Mouse (Mus musculus): ENCODE data around the gene Sec61a2. TPM values are rescaled to one million over a fixed set of nuclear protein-coding genes. Genes with fewer than 3 reads are reported as not detected.

Sec61a2 gene
- total and polyA plus RNA-seq, 3 experiments = 20.8 to 53.5 (median 44.6) TPM

- TF ChIP-seq GABPA (IDR thresholded peaks at IDR 0.05; ENCODE audit: insufficient replicate concordance, low read depth, low read length) (no peak), MAZ (IDR thresholded peaks at IDR 0.05; ENCODE audit: low read depth, low read length) (no peak), PAX5 (IDR thresholded peaks at IDR 0.05; ENCODE audit: low read length) (no peak), MYC (IDR thresholded peaks at IDR 0.05; ENCODE audit: low read depth, low read length) (no peak), CHD1 (IDR thresholded peaks at IDR 0.05; ENCODE audit: low read depth, low read length) (no peak), CHD2 (IDR thresholded peaks at IDR 0.05; ENCODE audit: low read length) (no peak), ZC3H11A (IDR thresholded peaks at IDR 0.05; ENCODE audit: low read depth, low read length) (no peak), POLR2AphosphoS2 (IDR thresholded peaks at IDR 0.05; ENCODE audit: low read depth, low read length) (no peak), MAFK (IDR thresholded peaks at IDR 0.05; ENCODE audit: insufficient replicate concordance, low read length) (no peak), RCOR1 (conservative IDR thresholded peaks at IDR 0.05; ENCODE audit: low read depth, low read length) (no peak), MXI1 (IDR thresholded peaks at IDR 0.05; ENCODE audit: low read depth, low read length) (no peak), IRF4 (IDR thresholded peaks at IDR 0.05; ENCODE audit: low read depth, low read length) (no peak), USF1 (IDR thresholded peaks at IDR 0.05; ENCODE audit: low read depth, low read length) (no peak), JUN (IDR thresholded peaks at IDR 0.05; ENCODE audit: insufficient read depth, low read depth, low read length) (no peak), UBTF (IDR thresholded peaks at IDR 0.05; ENCODE audit: low read depth, low read length) (no peak), ELF1 (IDR thresholded peaks at IDR 0.05; ENCODE audit: low read depth, low read length) (no peak), MAX (IDR thresholded peaks at IDR 0.05; ENCODE audit: low read length) (no peak)
- Histone ChIP-seq H3K9ac (ENCODE audit: insufficient read depth, low read depth) (no peak overlapping the region), H3K27ac (ENCODE audit: insufficient read depth, low read depth) (no peak overlapping the region), H3K79me2 (replicated peaks; ENCODE audit: control insufficient read depth, extremely low read depth, insufficient read depth, poor library complexity, severe bottlenecking) (no peaks in the 10 kb centered on the region), H3K9me3 (replicated peaks; ENCODE audit: low read length) (no peaks in the 10 kb centered on the region), H3K4me3 (replicated peaks in 1 of 3; ENCODE audit: low read depth in 2 of 3, low read length in 2 of 3, poor library complexity in 1 of 3) (no peak overlapping the region), H3K36me3 (replicated peaks in 1 of 2; ENCODE audit: control insufficient read depth in 1 of 2, insufficient read depth in 1 of 2, low read length in 1 of 2) (no peaks in the 10 kb centered on the region), H3K27me3 (replicated peaks) (no peaks in the 10 kb centered on the region), H3K4me2 (ENCODE audit: insufficient read depth, low read depth, poor library complexity, severe bottlenecking) (no peak overlapping the region), H3K4me1 (ENCODE audit: control insufficient read depth in 1 of 2, insufficient read depth in 2 of 2) (no peaks in the 10 kb centered on the region)
- in situ Hi-C loops (cut with MboI; ENCODE audit: low pct_ligation_motif_present, low pct_unique_long_range_greater_than_20kb, low sequenced_read_pairs) (no loop called here), dilution Hi-C loops (cut with MboI; ENCODE audit: extremely low pct_ligation_motif_present, extremely low pct_unique_long_range_greater_than_20kb, low sequenced_read_pairs) (no loop called here)
- no peak for DNase-seq (ENCODE audit: extremely low read depth)
Observed at GRCm38 (mm10) chr2:5939911-5940310, 44.7 kb upstream of the Sec61a2 start.

- Histone ChIP-seq H3K4me3 (replicated peaks in 1 of 3; ENCODE audit: low read depth in 2 of 3, low read length in 2 of 3, poor library complexity in 1 of 3) (no peak overlapping the region), H3K79me2 (replicated peaks; ENCODE audit: control insufficient read depth, extremely low read depth, insufficient read depth, poor library complexity, severe bottlenecking) (no peaks in the 10 kb centered on the region), H3K4me1 (ENCODE audit: control insufficient read depth in 1 of 2, insufficient read depth in 2 of 2) (no peaks in the 10 kb centered on the region), H3K4me2 (ENCODE audit: insufficient read depth, low read depth, poor library complexity, severe bottlenecking) (no peak overlapping the region), H3K27me3 (replicated peaks) (no peaks in the 10 kb centered on the region), H3K27ac (ENCODE audit: insufficient read depth, low read depth) (no peak overlapping the region), H3K36me3 (replicated peaks in 1 of 2; ENCODE audit: control insufficient read depth in 1 of 2, insufficient read depth in 1 of 2, low read length in 1 of 2) (no peaks in the 10 kb centered on the region), H3K9me3 (replicated peaks; ENCODE audit: low read length) (no peaks in the 10 kb centered on the region), H3K9ac (ENCODE audit: insufficient read depth, low read depth) (no peak overlapping the region)
- dilution Hi-C loops (cut with MboI; ENCODE audit: extremely low pct_ligation_motif_present, extremely low pct_unique_long_range_greater_than_20kb, low sequenced_read_pairs) (no loop called here), in situ Hi-C loops (cut with MboI; ENCODE audit: low pct_ligation_motif_present, low pct_unique_long_range_greater_than_20kb, low sequenced_read_pairs) (no loop called here)
- no peak for DNase-seq (ENCODE audit: extremely low read depth)
- TF ChIP-seq UBTF (IDR thresholded peaks at IDR 0.05; ENCODE audit: low read depth, low read length) = no peak
- no peak for TF ChIP-seq TBP (conservative IDR thresholded peaks at IDR 0.05; ENCODE audit: low read depth, low read length)
- no peak for TF ChIP-seq MYC (IDR thresholded peaks at IDR 0.05; ENCODE audit: low read depth, low read length)
- no peak for TF ChIP-seq ELF1 (IDR thresholded peaks at IDR 0.05; ENCODE audit: low read depth, low read length)
- TF ChIP-seq GABPA (IDR thresholded peaks at IDR 0.05; ENCODE audit: insufficient replicate concordance, low read depth, low read length) = no peak
- TF ChIP-seq ZMIZ1 (IDR thresholded peaks at IDR 0.05; ENCODE audit: low read depth, low read length) = no peak
- no peak for TF ChIP-seq HCFC1 (IDR thresholded peaks at IDR 0.05; ENCODE audit: low read depth, low read length)
- no peak for TF ChIP-seq CHD1 (IDR thresholded peaks at IDR 0.05; ENCODE audit: low read depth, low read length)
- no peak for TF ChIP-seq POLR2A (IDR thresholded peaks at IDR 0.05; ENCODE audit: low read depth, low read length)
- no peak for TF ChIP-seq CHD2 (IDR thresholded peaks at IDR 0.05; ENCODE audit: low read length)
- TF ChIP-seq MAX (IDR thresholded peaks at IDR 0.05; ENCODE audit: low read length) = no peak
- TF ChIP-seq NELFE (IDR thresholded peaks at IDR 0.05; ENCODE audit: low read depth, low read length) = no peak
- no peak for TF ChIP-seq NRF1 (IDR thresholded peaks at IDR 0.05; ENCODE audit: low read depth, low read length)
- no peak for TF ChIP-seq RCOR1 (conservative IDR thresholded peaks at IDR 0.05; ENCODE audit: low read depth, low read length)
- no peak for TF ChIP-seq EP300 (IDR thresholded peaks at IDR 0.05; ENCODE audit: low read length)
- TF ChIP-seq SIN3A (IDR thresholded peaks at IDR 0.05; ENCODE audit: low read length) = no peak
- no peak for TF ChIP-seq JUN (IDR thresholded peaks at IDR 0.05; ENCODE audit: insufficient read depth, low read depth, low read length)
- TF ChIP-seq MXI1 (IDR thresholded peaks at IDR 0.05; ENCODE audit: low read depth, low read length) = no peak
- no peak for TF ChIP-seq POLR2AphosphoS2 (IDR thresholded peaks at IDR 0.05; ENCODE audit: low read depth, low read length)
- no peak for TF ChIP-seq ETS1 (conservative IDR thresholded peaks at IDR 0.05; ENCODE audit: low read depth, low read length)
Observed at GRCm38 (mm10) chr2:5939319-5939718, 44.1 kb upstream of the Sec61a2 start.

Measured in CH12.LX (cell line).